Mouse (Mus musculus): Measurements from ENCODE around the gene Chek2. TPM values are rescaled to one million over a fixed set of nuclear protein-coding genes. Genes with fewer than 3 reads are reported as not detected.
A peak's percentile ranks its signal among the peaks of the same experiment; 100 is the strongest.

Chek2 gene
- 5.7 and 7.9 TPM in 2 replicates for polyA plus RNA-seq (2015; fragmentation: Nextera tagmentation; extraction: Ambion mirVana)

GRCm38 (mm10) chr5:110839678-110840365 lies at the start of gene Chek2, which contains the start of gene Hscb:
TSS of gene Chek2 (plus strand) at chr5:110839979.
TSS of gene Hscb (minus strand) at chr5:110839777.
- H3K9me3 ChIP-seq (ENCODE audit: low read length): no peaks in the 10 kb centered on the region
- no peaks in the 10 kb centered on the region for H3K36me3 ChIP-seq (ENCODE audit: insufficient read depth, low read length)
- under 1% methylated on average over 41 of the region's 41 CpGs for WGBS
- peak within 1 kb of the TSS; percentile 93 for H3K4me2 ChIP-seq (replicated peaks; ENCODE audit: low read depth, low read length)
- peak within 1 kb of the TSS; percentile 69 for H3K4me3 ChIP-seq (ENCODE audit: low read depth, low read length)
- peak within 1 kb of the TSS; percentile 86 for H3K27ac ChIP-seq (ENCODE audit: low read length)
- DNase-seq (ENCODE audit: low spot score) (peak; percentile 100), ATAC-seq (peak; percentile 96)
- peak within 1 kb of the TSS; percentile 65 for H3K9ac ChIP-seq (replicated peaks; ENCODE audit: low read depth)
- H3K27me3 ChIP-seq (replicated peaks; ENCODE audit: insufficient read depth, low read length): no peaks in the 10 kb centered on the region
- H3K4me1 ChIP-seq (ENCODE audit: insufficient read depth, low read depth, low read length): no peaks in the 10 kb centered on the region
- TF ChIP-seq CTCF (IDR thresholded peaks at IDR 0.05): no peak; the same call in none of the 2 replicates
- no peak for TF ChIP-seq EP300 (IDR thresholded peaks at IDR 0.05)

- Histone ChIP-seq H3K9me3 (ENCODE audit: low read length) (no peaks in the 10 kb centered on the region), H3K36me3 (ENCODE audit: insufficient read depth, low read length) (peaks cover 54% of the 10 kb centered on the region), H3K27ac (ENCODE audit: low read length) (no peak overlapping the region), H3K4me1 (ENCODE audit: insufficient read depth, low read depth, low read length) (no peaks in the 10 kb centered on the region), H3K27me3 (replicated peaks; ENCODE audit: insufficient read depth, low read length) (no peaks in the 10 kb centered on the region), H3K9ac (replicated peaks; ENCODE audit: low read depth) (no peak overlapping the region), H3K4me3 (ENCODE audit: low read depth, low read length) (no peak overlapping the region), H3K4me2 (replicated peaks; ENCODE audit: low read depth, low read length) (no peak overlapping the region)
- no peak for DNase-seq (ENCODE audit: low spot score)
- TF ChIP-seq CTCF (IDR thresholded peaks at IDR 0.05): no peak
- TF ChIP-seq EP300 (IDR thresholded peaks at IDR 0.05): no peak
- 91% methylated on average over 7 of the region's 7 CpGs for WGBS
- ATAC-seq: no peak
Measured at GRCm38 (mm10) chr5:110794363-110794762, 45.4 kb upstream of the Chek2 start.

- TF ChIP-seq EP300 (IDR thresholded peaks at IDR 0.05) (no peak), CTCF (IDR thresholded peaks at IDR 0.05) (no peak)
- DNase-seq (ENCODE audit: low spot score) (peak; percentile 57), ATAC-seq (peak; percentile 53)
- Histone ChIP-seq H3K4me3 (ENCODE audit: low read depth, low read length) (no peak overlapping the region), H3K27ac (ENCODE audit: low read length) (no peak overlapping the region), H3K4me1 (ENCODE audit: insufficient read depth, low read depth, low read length) (no peaks in the 10 kb centered on the region), H3K4me2 (replicated peaks; ENCODE audit: low read depth, low read length) (no peak overlapping the region), H3K9ac (replicated peaks; ENCODE audit: low read depth) (no peak overlapping the region), H3K36me3 (ENCODE audit: insufficient read depth, low read length) (peaks cover 35% of the 10 kb centered on the region), H3K27me3 (replicated peaks; ENCODE audit: insufficient read depth, low read length) (no peaks in the 10 kb centered on the region), H3K9me3 (ENCODE audit: low read length) (no peaks in the 10 kb centered on the region)
- WGBS: 49% methylated on average over 4 of the region's 4 CpGs
Measured at GRCm38 (mm10) chr5:110797696-110798095, 42.1 kb upstream of the Chek2 start.

- H3K27me3 ChIP-seq (replicated peaks; ENCODE audit: insufficient read depth, low read length): no peaks in the 10 kb centered on the region
- ATAC-seq (no peak), DNase-seq (ENCODE audit: low spot score) (no peak)
- H3K36me3 ChIP-seq (ENCODE audit: insufficient read depth, low read length): peaks cover 10% of the 10 kb centered on the region
- no peak for TF ChIP-seq EP300 (IDR thresholded peaks at IDR 0.05)
- no peak for TF ChIP-seq CTCF (IDR thresholded peaks at IDR 0.05)
- H3K4me1 ChIP-seq (ENCODE audit: insufficient read depth, low read depth, low read length): no peaks in the 10 kb centered on the region
- no peak overlapping the region for H3K9ac ChIP-seq (replicated peaks; ENCODE audit: low read depth)
- no peaks in the 10 kb centered on the region for H3K9me3 ChIP-seq (ENCODE audit: low read length)
- WGBS: 82% methylated on average over 3 of the region's 3 CpGs
- H3K4me2 ChIP-seq (replicated peaks; ENCODE audit: low read depth, low read length): no peak overlapping the region
- H3K27ac ChIP-seq (ENCODE audit: low read length): no peak overlapping the region
- H3K4me3 ChIP-seq (ENCODE audit: low read depth, low read length): no peak overlapping the region
Measured at GRCm38 (mm10) chr5:110801036-110801624, 38.6 kb upstream of the Chek2 start.

- peaks cover 9% of the 10 kb centered on the region for H3K36me3 ChIP-seq (ENCODE audit: insufficient read depth, low read length)
- DNase-seq (ENCODE audit: low spot score): no peak
- no peak overlapping the region for H3K27ac ChIP-seq (ENCODE audit: low read length)
- no peaks in the 10 kb centered on the region for H3K27me3 ChIP-seq (replicated peaks; ENCODE audit: insufficient read depth, low read length)
- H3K4me2 ChIP-seq (replicated peaks; ENCODE audit: low read depth, low read length): no peak overlapping the region
- no peak for ATAC-seq
- H3K9ac ChIP-seq (replicated peaks; ENCODE audit: low read depth): no peak overlapping the region
- no peak for TF ChIP-seq CTCF (IDR thresholded peaks at IDR 0.05)
- TF ChIP-seq EP300 (IDR thresholded peaks at IDR 0.05): no peak
- no peaks in the 10 kb centered on the region for H3K4me1 ChIP-seq (ENCODE audit: insufficient read depth, low read depth, low read length)
- H3K9me3 ChIP-seq (ENCODE audit: low read length): no peaks in the 10 kb centered on the region
- WGBS: 78% methylated on average over 4 of the region's 4 CpGs
- H3K4me3 ChIP-seq (ENCODE audit: low read depth, low read length): no peak overlapping the region
Measured at GRCm38 (mm10) chr5:110802186-110802585, 37.6 kb upstream of the Chek2 start.

DNA sequence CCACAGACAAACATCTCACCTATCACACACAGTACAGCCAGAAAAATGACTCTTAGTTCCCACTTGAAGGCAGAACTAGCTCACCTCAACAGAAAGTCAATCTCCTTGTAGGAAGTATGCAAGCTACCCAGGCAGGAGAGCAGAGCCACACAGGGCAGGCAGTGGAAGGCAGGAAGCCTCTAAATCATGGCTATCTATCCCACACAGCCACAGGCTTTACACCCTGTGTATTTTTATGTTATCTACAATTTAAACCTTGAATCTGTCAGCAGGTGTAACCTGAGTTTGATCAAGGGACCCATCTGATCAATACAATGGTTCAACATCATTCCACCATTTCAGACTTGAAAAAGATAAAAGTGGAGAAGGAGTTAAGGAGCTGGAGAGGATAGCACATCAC lies 37.0 kb upstream of the Chek2 start:
- H3K9me3 ChIP-seq (ENCODE audit: low read length): no peaks in the 10 kb centered on the region
- DNase-seq (ENCODE audit: low spot score): no peak
- H3K4me1 ChIP-seq (ENCODE audit: insufficient read depth, low read depth, low read length): peaks cover 4% of the 10 kb centered on the region; the same call in 1 of the 2 replicates
- H3K4me2 ChIP-seq (replicated peaks; ENCODE audit: low read depth, low read length): no peak overlapping the region
- H3K9ac ChIP-seq (replicated peaks; ENCODE audit: low read depth): no peak overlapping the region
- H3K27ac ChIP-seq (ENCODE audit: low read length): no peak overlapping the region
- H3K4me3 ChIP-seq (ENCODE audit: low read depth, low read length): no peak overlapping the region
- peaks cover 9% of the 10 kb centered on the region; the same call in 1 of the 2 replicates for H3K36me3 ChIP-seq (ENCODE audit: insufficient read depth, low read length)
- no peaks in the 10 kb centered on the region for H3K27me3 ChIP-seq (replicated peaks; ENCODE audit: insufficient read depth, low read length)
- no peak for TF ChIP-seq EP300 (IDR thresholded peaks at IDR 0.05)
- no peak for TF ChIP-seq CTCF (IDR thresholded peaks at IDR 0.05)
- ATAC-seq: no peak
